Mouse (Mus musculus) lung, postnatal 0 days (tissue): ENCODE measurements around the gene Galnt13.

Experiments
- CTCF ChIP-seq: IDR thresholded peaks from 2 replicates; pipeline ENCODE4 v1.5.1; 2016; ENCODE audit warnings: antibody characterized with exemption, mild to moderate bottlenecking
- EP300 ChIP-seq: IDR thresholded peaks from 2 replicates; pipeline ENCODE4 v1.6.1; 2016; ENCODE audit warnings: antibody characterized with exemption, mild to moderate bottlenecking, control low read depth

- TF ChIP-seq CTCF (no peak), EP300 (no peak)
Observed at GRCm38 (mm10) chr2:54906282-54907060, 470.4 kb downstream of the Galnt13 start.
